Mouse (Mus musculus) thymus, adult 2 months (tissue): ENCODE measurements around the gene Evl.

Experiments
- CTCF ChIP-seq: fragments of 200-500 bp; IDR thresholded peaks from 2 replicates; pipeline ENCODE4 v1.5.1; 2012; ENCODE audit warnings: mild to moderate bottlenecking, control low read depth, low read length, moderate library complexity, borderline replicate concordance; ENCODE audit not compliant: control insufficient read depth, poor library complexity, insufficient read depth; ENCODE audit errors: extremely low read depth
- POLR2A ChIP-seq: fragments of 200-500 bp; IDR thresholded peaks from 2 replicates; pipeline ENCODE4 v1.6.1; 2012; ENCODE audit warnings: mild to moderate bottlenecking, low read length, control low read depth, moderate library complexity; ENCODE audit not compliant: control insufficient read depth, poor library complexity, insufficient read depth; ENCODE audit errors: extremely low read depth

- TF ChIP-seq CTCF, result no peak
- TF ChIP-seq POLR2A, result no peak
Measured at GRCm38 (mm10) chr12:108553079-108553478, 1.4 kb upstream of the Evl start.
